Mouse (Mus musculus): ENCODE measurements around the gene Crym.

GRCm38 (mm10) chr7:120158121-120158613, 43.7 kb downstream of the Crym start:
- TF ChIP-seq CTCF (IDR thresholded peaks at IDR 0.05) (no peak), EP300 (IDR thresholded peaks at IDR 0.05) (no peak)
